Mouse (Mus musculus): ENCODE results near the gene Map3k12.

Map3k12 gene

GRCm38 (mm10) chr15:102516728-102517404 is at the start of gene Map3k12:
Gene Map3k12 (minus strand): TSS chr15:102517064.
- peak; percentile 66 for DNase-seq (ENCODE audit: low read depth, low spot score)

DNA sequence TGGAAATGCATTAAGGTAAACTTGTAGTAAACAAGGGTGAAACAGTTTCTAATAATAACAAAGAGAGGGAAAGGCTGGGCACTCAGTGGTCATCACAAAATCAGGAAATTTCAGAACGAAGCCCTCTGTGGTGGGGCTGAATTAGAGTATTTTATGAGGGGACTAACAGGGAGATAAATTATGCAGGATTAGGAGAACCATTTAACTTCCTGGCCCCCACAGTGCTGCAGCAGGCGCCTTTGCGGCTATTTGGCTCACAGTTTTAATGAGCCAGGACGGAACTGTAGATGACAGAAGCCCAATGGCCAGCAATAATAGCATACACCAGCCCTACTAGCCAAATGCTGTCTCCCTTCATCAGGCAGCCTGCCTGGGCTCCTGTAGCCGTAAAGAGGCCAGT is 46.8 kb upstream of the Map3k12 start:
- DNase-seq (ENCODE audit: low read depth, low spot score), result no peak

DNA sequence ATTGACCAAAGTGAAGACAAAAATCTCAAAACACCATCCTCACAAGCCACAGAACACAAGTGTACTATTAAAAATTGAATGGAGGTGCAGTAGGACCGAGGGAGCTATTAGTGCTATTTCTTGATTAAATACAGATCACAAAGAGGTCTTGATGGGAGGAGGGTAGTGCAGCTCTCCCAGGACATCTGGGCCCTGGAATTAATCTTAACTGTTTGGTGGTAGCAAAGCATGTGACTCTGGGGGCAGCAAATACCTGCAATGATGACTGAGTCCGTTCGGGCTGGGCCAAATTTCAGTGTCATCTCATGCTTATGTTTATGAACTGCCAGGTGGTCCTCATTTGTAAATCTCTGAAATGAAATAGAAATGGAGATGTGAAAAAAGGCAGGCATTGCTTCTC is 46.2 kb upstream of the Map3k12 start:
- DNase-seq (ENCODE audit: low read depth, low spot score), result no peak

GRCm38 (mm10) chr15:102562491-102562890 is 45.6 kb upstream of the Map3k12 start:
- DNase-seq (ENCODE audit: low read depth, low spot score), result no peak

DNA sequence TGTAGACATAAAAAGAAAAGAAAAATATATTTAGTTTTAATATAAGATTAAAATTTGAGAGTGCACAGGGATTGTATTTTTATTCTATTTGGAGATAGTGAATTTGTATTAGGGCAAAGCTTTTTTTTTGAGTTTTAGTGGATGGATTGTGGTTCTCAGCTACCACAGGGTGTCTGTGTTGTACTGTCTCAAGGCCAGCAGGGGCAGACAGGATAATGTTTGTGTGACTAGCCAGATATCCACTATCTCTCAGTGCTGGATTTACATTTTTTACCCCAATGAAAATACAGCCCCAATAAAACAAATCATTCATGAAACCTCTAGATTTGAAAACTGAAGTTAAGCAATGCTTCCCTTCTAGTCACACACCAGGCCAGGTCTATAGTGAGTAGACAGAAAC is 40.7 kb upstream of the Map3k12 start:
- DNase-seq (ENCODE audit: low read depth, low spot score), result no peak

- DNase-seq (ENCODE audit: low read depth, low spot score), result no peak
Observed at GRCm38 (mm10) chr15:102555581-102555980, 38.7 kb upstream of the Map3k12 start.

DNA sequence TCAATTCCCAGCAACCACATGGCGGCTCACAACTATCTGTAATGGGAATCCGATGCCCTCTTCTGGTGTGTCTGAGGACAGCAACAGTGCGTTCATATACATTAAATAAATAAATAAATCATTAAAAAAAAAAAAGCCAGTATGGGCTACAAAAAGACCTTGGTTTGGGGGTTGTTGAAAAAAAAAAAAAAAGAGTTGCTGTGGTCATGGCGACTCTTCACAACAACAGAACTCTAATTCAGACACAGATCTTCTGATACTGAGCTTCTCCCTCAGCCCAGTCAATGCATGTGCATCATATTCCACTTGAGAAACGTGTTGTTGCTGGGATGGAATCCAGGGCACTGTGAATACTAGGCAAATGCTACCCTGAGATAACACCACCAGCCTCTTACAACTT is 35.7 kb upstream of the Map3k12 start:
- DNase-seq (ENCODE audit: low read depth, low spot score), result no peak

DNA sequence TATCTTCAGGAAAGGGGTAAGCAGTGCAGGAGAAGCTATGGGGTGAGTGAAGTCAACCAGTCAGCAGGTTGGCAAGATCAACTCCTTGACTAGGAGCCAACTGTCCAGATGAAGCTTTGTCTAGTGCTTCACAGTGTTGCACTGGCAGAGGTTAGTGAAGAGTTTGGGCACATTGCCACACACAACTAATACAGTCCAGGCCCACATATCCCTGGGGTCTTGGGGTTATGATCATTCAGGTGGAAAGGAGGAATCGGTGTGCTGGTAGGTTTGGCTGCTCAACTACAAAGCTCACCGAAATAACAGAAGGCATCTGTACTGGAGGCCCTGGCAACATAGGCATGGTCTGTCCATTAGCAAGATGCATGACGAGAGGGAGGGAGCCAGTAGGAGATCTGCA is 30.6 kb upstream of the Map3k12 start:
- DNase-seq (ENCODE audit: low read depth, low spot score), result no peak

DNA sequence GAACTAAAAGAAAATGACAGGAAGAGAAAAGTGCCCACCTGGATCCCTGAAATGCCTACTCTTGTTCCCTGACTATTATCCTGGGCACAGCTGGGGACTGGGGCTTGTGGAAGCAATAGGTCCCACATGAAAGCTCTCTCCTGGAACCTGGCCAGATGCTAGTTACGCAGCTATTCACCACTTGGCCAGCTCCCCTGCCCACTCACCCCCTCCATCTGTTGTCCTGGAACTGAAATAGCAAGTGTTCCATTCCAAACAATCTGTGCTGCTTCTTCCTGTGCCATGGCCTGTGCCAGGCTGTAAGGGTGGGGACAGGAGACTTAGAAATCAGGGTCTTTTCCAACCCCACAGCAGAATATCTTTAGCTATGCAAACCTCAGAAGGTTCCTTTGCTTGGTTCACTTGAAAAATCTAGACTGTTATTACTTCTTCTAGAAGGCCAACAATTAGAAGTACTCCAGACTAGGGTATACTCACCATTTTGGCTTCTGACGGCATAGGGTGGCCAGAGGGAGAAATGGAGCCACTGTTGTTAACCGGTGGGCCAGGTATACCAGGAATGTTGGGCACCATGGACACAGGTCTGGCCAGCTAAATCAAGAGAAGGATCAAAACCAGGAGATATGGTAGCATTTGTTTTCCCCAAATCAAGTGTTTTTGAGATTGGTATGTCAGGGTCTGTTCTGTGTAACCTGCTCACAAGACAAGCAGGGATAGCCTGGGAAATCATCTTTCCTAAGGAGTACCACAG is 30.0 kb upstream of the Map3k12 start:
- no peak for DNase-seq (ENCODE audit: low read depth, low spot score)

DNA sequence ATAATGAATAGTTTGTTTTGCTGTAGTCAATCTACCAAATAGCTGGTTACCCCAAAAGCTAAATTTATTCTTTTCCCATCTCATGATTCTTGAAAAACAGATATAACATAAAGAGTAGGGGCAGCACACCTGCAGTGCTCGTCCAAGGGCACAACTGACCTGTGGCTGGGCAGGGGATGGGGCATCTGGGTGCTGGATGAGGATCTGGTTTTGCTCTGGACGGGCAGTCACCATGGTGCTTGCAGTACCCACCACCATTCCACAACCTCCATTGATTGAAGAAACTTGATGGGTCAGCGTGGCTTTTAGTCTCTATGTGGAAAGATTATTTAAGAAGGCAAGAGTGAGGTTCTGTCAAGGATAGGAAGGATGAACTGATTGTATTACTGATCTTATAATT is 29.4 kb upstream of the Map3k12 start:
- no peak for DNase-seq (ENCODE audit: low read depth, low spot score)

GRCm38 (mm10) chr15:102544801-102545200 is 27.9 kb upstream of the Map3k12 start:
- no peak for DNase-seq (ENCODE audit: low read depth, low spot score)

DNA sequence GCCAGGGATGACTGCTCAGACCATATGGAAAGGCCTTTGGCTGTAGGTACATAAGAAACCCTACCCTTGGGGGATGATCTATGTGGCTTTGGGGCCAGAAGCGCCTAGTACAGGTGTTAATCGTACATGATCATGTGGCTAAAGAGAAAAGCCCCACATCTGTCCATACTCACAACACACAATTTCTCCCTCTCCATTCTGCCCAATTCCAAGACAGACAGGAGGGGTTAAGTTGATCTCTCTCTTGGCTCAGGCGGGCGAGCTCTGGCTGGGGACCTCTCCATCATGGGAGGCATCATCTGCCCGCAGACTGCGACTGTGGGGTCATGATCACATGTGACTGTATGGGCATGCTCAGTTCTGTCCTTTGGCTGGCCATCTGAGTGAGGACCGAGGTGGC is 17.1 kb upstream of the Map3k12 start:
- DNase-seq (ENCODE audit: low read depth, low spot score), result no peak

DNA sequence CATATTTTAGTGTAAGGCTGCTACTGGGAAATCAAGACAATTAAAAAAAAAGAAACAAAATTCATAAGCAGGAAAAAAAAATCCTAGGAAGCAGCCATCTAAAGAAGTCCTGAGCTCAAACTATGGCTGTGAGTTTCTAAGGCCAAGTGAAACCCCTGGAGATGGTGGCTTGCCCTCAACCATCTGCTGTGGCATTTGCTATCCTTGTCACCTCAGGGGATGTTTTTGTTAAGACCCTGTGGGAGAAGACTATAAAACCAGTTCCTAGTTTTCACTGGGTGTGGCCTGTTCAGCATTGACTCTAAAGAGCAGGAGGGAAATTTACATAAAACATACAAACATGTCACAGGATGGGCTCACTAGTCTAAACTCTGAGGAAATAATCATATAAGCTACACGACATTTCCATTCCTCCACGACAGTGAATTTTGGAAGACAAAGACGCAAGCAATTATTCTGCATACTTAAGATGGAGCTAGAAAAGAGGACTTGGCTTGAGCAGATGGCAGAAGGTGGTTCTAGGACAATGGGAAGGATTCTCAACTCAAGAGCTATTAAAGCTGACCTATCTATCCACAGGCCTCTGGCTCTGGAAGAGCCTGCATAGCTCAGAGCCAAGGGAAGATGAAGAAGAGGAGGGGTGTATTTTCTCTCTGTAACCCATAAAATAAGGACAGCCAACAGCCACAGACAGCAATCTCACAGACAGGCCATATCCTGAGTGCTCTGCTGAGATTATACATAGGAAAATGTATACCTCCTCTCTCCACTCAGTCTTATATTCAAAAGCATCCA is 15.4 kb upstream of the Map3k12 start:
- no peak for DNase-seq (ENCODE audit: low read depth, low spot score)

DNA sequence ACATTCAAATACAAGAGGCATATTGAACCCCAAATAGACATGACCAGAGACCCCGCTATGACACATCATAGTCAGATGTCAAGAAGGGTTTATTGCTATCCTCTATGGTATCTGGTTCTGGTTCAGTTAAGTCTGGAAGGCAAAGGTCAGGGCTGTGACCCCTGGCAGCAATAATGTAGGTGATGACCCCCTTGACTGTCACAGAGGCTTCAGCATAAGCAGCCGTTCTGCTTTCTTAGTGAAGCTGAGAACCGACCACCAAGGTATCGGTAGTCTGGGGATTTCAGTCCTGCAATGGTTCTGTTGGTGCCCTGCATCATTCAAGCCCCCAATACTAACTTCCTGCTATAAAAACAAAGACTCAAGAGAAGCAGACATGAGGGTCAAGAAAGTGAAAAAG is 14.7 kb upstream of the Map3k12 start:
- no peak for DNase-seq (ENCODE audit: low read depth, low spot score)

DNA sequence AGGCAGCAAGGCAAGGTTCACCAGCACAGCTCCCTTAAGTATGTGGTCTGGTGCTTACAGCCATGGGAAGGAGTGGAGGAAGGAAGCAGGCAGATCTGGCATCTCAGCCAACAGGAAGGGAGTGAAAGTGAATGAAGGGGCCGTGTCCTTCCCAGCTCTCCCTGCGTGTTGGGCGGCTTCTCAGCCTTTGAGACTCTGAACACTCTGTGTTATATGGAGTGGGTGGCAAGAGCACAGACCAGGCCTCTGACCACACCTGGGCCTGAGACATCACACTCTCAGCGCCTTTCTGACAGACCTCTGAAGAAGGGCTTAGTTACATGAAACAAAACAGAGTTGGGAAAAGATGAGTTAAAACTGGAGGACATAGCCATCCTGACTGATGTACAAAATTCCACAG is 13.7 kb upstream of the Map3k12 start:
- no peak for DNase-seq (ENCODE audit: low read depth, low spot score)

GRCm38 (mm10) chr15:102528396-102528795 is 11.5 kb upstream of the Map3k12 start:
- no peak for DNase-seq (ENCODE audit: low read depth, low spot score)

- no peak for DNase-seq (ENCODE audit: low read depth, low spot score)
Observed at GRCm38 (mm10) chr15:102527936-102528335, 11.1 kb upstream of the Map3k12 start.

DNA sequence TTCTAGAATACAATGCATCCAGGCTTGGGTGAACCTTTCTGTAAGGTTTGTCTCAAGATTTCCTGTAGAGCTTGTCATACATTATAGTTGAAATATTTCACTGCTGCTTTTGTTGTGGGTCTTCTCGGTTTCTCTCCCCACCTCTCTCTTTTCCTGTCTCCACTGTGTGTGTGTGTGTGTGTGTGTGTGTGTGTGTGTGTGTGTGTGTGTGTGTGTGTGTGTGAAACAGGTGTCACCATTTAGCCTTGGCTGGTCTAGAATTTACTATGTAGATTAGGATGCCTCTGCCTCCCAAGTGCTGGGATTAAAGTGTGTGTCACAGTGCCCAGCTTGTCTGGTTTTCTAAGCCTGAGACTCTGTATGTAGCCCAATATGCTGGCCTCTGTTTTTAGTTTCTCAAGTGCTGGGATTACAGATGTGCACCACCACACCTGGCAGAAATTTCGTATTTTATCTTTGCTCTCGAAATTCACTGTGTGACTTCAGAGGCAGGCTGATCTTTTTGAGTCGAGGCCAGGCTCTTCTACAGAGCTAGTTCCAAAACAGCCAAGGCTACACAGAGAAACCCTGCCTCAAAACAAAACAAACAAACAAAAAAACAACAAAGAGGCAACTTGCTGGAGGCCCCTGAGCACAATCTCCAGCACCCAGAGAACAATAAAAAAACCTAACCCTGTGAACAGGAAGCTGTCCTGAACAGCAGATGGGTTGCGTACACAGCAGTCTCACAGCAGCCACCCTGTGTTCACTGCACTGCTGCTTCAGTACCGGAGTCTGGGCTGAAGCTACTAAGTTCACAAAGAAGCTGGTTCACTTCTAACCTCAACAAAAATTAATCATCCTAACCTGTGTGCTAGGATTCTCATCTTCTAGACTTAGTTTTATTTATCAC is 9.5 kb upstream of the Map3k12 start:
- no peak for DNase-seq (ENCODE audit: low read depth, low spot score)

DNA sequence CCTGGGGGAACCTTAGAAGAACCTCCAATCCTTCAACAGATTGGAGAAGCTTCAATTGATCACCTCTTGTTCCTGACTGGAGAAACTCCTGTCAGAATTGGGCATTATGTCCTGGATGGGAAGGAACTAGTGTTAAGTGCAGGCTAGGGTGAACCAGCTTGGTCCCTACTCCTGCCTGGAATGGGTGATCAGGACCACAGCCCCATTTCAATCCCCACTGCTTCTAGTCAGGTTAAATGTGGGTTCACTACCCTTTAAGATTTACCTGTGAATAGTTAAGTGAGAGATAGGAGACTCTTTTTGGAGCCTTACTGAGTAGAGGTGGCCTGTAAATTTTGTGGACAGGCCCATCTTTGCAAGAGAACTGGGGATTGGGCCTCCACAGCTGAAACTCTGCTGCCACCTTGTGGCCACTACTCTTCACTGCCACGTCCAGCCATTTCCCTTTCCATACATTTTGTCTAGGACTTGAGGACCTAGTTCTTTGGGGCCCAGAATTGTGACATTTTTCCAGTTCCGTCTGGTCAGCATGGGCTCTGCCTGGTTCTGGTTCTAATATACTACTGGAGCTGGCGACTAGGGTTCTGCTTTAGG is 8.1 kb upstream of the Map3k12 start, which contains the start of gene Npff:
Gene Npff (minus strand): TSS at position 51 of the 594 bp plus-strand sequence.
- DNase-seq (ENCODE audit: low read depth, low spot score), result peak; percentile 85

- no peak for DNase-seq (ENCODE audit: low read depth, low spot score)
Observed at GRCm38 (mm10) chr15:102521480-102521879, 4.6 kb upstream of the Map3k12 start.

DNA sequence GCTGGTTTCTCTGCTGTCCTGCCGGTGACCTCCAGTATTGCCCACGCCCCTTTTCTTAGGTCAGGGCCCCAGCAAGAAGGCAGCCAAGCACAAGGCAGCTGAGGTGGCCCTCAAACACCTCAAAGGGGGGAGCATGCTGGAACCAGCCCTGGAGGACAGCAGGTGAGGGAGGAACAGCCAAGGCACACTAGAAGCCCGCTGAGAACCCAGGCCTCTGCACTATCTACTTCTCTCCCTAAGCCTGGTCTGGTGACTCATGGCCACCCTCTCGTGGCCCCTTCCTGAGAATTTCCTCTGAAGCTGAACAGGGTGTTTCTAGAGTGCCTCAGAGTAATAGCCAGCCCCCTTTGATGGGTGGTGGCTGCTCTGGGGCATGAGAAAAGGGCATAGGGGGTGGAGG is 3.6 kb upstream of the Map3k12 start:
- DNase-seq (ENCODE audit: low read depth, low spot score), result no peak
